Mouse (Mus musculus) brain, embryonic 14.5 days (tissue): ENCODE data around the gene Trio.

Experiments
- CTCF ChIP-seq: fragments of 200-500 bp; IDR thresholded peaks from 2 replicates; pipeline ENCODE4 v1.5.1; 2012; ENCODE audit warnings: inconsistent platforms, mild to moderate bottlenecking, moderate library complexity, borderline replicate concordance; ENCODE audit not compliant: insufficient read depth, insufficient read length; ENCODE audit errors: extremely low read depth
- POLR2A ChIP-seq: fragments of 200-500 bp; IDR thresholded peaks from 2 replicates; pipeline ENCODE4 v1.6.1; 2012; ENCODE audit warnings: mild to moderate bottlenecking, inconsistent platforms, borderline replicate concordance; ENCODE audit not compliant: poor library complexity, insufficient read depth, insufficient read length, severe bottlenecking; ENCODE audit errors: extremely low read depth

DNA sequence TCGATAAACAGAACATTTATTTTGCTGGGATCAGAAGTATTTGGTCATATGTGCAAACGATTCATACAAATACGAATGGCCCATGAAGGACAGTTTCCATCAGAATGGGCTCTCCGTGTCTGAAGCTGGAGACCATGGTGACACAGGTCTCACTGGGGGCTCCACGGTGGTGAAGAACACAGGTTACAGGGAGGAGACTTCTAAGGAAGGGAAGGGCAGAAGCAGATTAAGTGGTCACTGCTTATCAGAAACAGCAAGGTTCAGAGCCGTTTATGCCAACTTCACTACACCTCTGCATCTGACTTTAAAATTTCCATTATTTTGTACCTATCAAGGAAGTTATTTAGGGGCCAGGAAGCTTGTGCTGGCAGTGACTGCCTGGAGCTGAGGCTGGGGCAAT is 161.3 kb downstream of the Trio start:
- TF ChIP-seq POLR2A (no peak), CTCF (no peak)
